Mouse (Mus musculus) liver, embryonic 12.5 days (tissue): ENCODE results near the gene Pyroxd1. TPM values are rescaled to one million over a fixed set of nuclear protein-coding genes. Genes with fewer than 3 reads are reported as not detected.
"Not testable (repeated sequence)": the region's sequence is repeated elsewhere in the genome, so short reads cannot be mapped to it uniquely, and the experiment has no call there.

Source experiments
- ATAC-seq: fragments of 200-750 bp; cut with Nextera tagmentation; 2 replicates; pipeline ENCODE4 v1.8.0; 2017; ENCODE audit warnings: moderate number of reproducible peaks, mild to moderate bottlenecking, moderate library complexity
- H3K27ac ChIP-seq: fragments of 300-500 bp; sonication (generic); 2 replicates; pipeline ENCODE4 v1.5.1; 2016; ENCODE audit warnings: mild to moderate bottlenecking
- H3K27me3 ChIP-seq: fragments of 300-500 bp; sonication (generic); replicated peaks from 2 replicates; pipeline ENCODE4 v1.6.1; 2016; ENCODE audit warnings: mild to moderate bottlenecking, moderate library complexity
- H3K36me3 ChIP-seq: fragments of 300-500 bp; sonication (generic); 2 replicates; pipeline ENCODE4 v1.6.1; 2016; ENCODE audit warnings: mild to moderate bottlenecking, moderate library complexity
- H3K4me1 ChIP-seq: fragments of 300-500 bp; sonication (generic); 2 replicates; pipeline ENCODE4 v1.6.1; 2016
- H3K4me2 ChIP-seq: fragments of 300-500 bp; sonication (generic); 2 replicates; pipeline ENCODE4 v1.6.1; 2016; ENCODE audit warnings: mild to moderate bottlenecking, moderate library complexity
- H3K4me3 ChIP-seq: fragments of 300-500 bp; sonication (generic); 2 replicates; pipeline ENCODE4 v1.5.1; 2016; ENCODE audit warnings: mild to moderate bottlenecking, moderate library complexity
- H3K9ac ChIP-seq: fragments of 300-500 bp; sonication (generic); 2 replicates; pipeline ENCODE4 v1.6.1; 2016; ENCODE audit warnings: mild to moderate bottlenecking, moderate library complexity
- H3K9me3 ChIP-seq: fragments of 300-500 bp; sonication (generic); replicated peaks from 2 replicates; pipeline ENCODE4 v1.6.1; 2016; ENCODE audit warnings: mild to moderate bottlenecking, moderate library complexity
- WGBS: fragments of 180-500 bp; shearing (Covaris S2); methylation state at CpG from one replicate; pipeline ENCODE4 v1.1.7; 2016; ENCODE audit not compliant: insufficient replicate concordance; 5-methylcytosine and 5-hydroxymethylcytosine counted together
- polyA plus RNA-seq: library from polyadenylated mRNA; unstranded; fragments of >200 nt; fragmentation: Nextera tagmentation; extraction: Ambion mirVana; gene quantifications from 2 replicates; pipeline ENCODE4 v1.2.1, GENCODE M21; 2016

The Pyroxd1 gene
- polyA plus RNA-seq, 1 experiment from 2014 or later = 6.9 TPM

- Histone ChIP-seq H3K9me3 (no peaks in the 10 kb centered on the region), H3K4me3 (no peak overlapping the region), H3K9ac (no peak overlapping the region), H3K4me2 (no peak overlapping the region), H3K27ac (no peak overlapping the region), H3K27me3 (0 out of 2 replicates have a peak, but pooled peaks cover 3% of the 10 kb centered on the region), H3K4me1 (peaks cover 23% of the 10 kb centered on the region), H3K36me3 (peaks cover 31% of the 10 kb centered on the region)
- ATAC-seq = no peak
- 74% methylated on average over 11 of the region's 11 CpGs for WGBS
Observed at GRCm38 (mm10) chr6:142347431-142348385, 2.3 kb downstream of the Pyroxd1 start.

GRCm38 (mm10) chr6:142352099-142352498 is 6.6 kb downstream of the Pyroxd1 start:
- not testable (repeated sequence) for H3K4me2 ChIP-seq, H3K27ac ChIP-seq, H3K9ac ChIP-seq, H3K9me3 ChIP-seq, H3K4me3 ChIP-seq, H3K27me3 ChIP-seq
- ATAC-seq = peak; percentile 74
- H3K4me1 ChIP-seq = peaks cover 11% of the 10 kb centered on the region; the same call in 1 of the 2 replicates
- 66% methylated on average over 3 of the region's 3 CpGs for WGBS
- H3K36me3 ChIP-seq = peaks cover 49% of the 10 kb centered on the region

GRCm38 (mm10) chr6:142357106-142357505 is 11.7 kb downstream of the Pyroxd1 start:
- Histone ChIP-seq H3K4me2 (no peak overlapping the region), H3K27ac (no peak overlapping the region), H3K9ac (no peak overlapping the region), H3K36me3 (peaks cover 67% of the 10 kb centered on the region), H3K9me3 (no peaks in the 10 kb centered on the region), H3K4me3 (no peak overlapping the region), H3K4me1 (0 out of 2 replicates have a peak, but pooled peaks cover 4% of the 10 kb centered on the region), H3K27me3 (no peaks in the 10 kb centered on the region)
- no peak for ATAC-seq
- WGBS = 72% methylated on average over 7 of the region's 7 CpGs

DNA sequence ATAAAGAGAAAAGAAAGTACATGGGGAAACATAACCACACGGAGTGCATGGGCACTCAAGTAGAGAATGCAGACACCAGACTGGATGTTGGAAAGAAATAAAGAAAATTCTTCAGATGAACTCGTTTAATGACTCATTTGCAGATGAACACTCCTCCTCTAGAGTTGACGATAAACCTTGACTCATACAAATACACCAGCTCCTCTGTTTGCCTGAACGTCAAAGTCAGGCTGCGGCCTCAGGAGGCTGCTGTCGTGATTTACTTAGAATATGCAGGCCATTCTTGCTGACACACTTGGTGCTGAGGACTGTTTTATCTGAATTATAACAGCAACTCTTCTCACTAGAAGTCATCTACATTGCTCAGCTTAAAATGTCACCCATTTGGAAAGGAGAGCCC is 16.6 kb downstream of the Pyroxd1 start:
- Histone ChIP-seq H3K4me1 (no peaks in the 10 kb centered on the region), H3K9ac (no peak overlapping the region), H3K36me3 (peaks cover 86% of the 10 kb centered on the region), H3K27ac (no peak overlapping the region), H3K9me3 (no peaks in the 10 kb centered on the region), H3K4me2 (no peak overlapping the region), H3K4me3 (no peak overlapping the region), H3K27me3 (no peaks in the 10 kb centered on the region)
- 90% methylated on average over 6 of the region's 6 CpGs for WGBS
- ATAC-seq = no peak

GRCm38 (mm10) chr6:142363019-142363576 is 17.6 kb downstream of the Pyroxd1 start:
- Histone ChIP-seq H3K4me3 (no peak overlapping the region), H3K27me3 (no peaks in the 10 kb centered on the region), H3K36me3 (peaks cover 90% of the 10 kb centered on the region), H3K9ac (no peak overlapping the region), H3K9me3 (no peaks in the 10 kb centered on the region), H3K4me1 (no peaks in the 10 kb centered on the region), H3K27ac (no peak overlapping the region), H3K4me2 (no peak overlapping the region)
- ATAC-seq = no peak
- 70% methylated on average over 9 of the region's 9 CpGs for WGBS

DNA sequence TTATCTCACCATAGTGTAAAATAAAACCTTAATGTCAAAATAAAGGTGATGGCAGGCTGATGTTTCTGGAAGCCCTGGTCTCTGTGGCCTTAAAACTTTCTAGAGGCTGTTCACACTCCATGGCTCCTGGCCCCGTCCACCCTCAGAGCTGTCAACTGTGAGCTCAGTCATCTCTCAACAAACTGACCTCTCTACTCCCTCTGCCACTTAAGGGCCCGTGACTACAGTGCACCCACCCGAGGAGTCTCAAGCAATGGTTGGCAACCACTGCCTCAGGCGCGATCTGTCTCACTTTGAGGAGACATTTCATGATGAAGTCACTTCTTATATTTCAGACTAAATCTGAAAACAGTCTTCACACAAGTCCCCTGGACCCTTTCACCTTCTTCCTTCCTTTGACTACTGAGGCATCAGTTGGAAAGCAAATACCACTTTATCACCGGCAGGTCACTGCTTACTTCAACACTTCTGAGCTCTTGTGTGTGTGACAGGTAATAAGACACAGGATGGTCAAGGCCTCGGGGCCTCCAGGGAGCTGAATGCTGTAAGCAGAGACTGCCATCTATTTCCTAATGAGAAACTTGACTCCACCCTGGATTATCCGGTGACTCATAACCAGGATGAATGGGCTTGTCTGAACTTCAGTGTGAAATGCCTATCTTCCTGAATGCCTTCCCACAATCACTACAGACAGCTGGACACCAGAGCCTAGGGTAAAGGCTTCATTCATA is 20.5 kb downstream of the Pyroxd1 start:
- no peak overlapping the region for H3K9ac ChIP-seq
- H3K4me2 ChIP-seq = no peak overlapping the region
- H3K4me1 ChIP-seq = no peaks in the 10 kb centered on the region
- no peak overlapping the region for H3K27ac ChIP-seq
- H3K36me3 ChIP-seq = peaks cover 91% of the 10 kb centered on the region
- H3K4me3 ChIP-seq = no peak overlapping the region
- 78% methylated on average over 8 of the region's 8 CpGs for WGBS
- no peaks in the 10 kb centered on the region for H3K9me3 ChIP-seq
- ATAC-seq = no peak
- no peaks in the 10 kb centered on the region for H3K27me3 ChIP-seq

GRCm38 (mm10) chr6:142366473-142367018 is 21.1 kb downstream of the Pyroxd1 start:
- H3K27me3 ChIP-seq = no peaks in the 10 kb centered on the region
- no peak for ATAC-seq
- H3K4me2 ChIP-seq = no peak overlapping the region
- no peak overlapping the region for H3K9ac ChIP-seq
- WGBS = 79% methylated on average over 10 of the region's 10 CpGs
- H3K27ac ChIP-seq = no peak overlapping the region
- peaks cover 90% of the 10 kb centered on the region for H3K36me3 ChIP-seq
- no peak overlapping the region for H3K4me3 ChIP-seq
- H3K9me3 ChIP-seq = no peaks in the 10 kb centered on the region
- H3K4me1 ChIP-seq = no peaks in the 10 kb centered on the region

- Histone ChIP-seq H3K9ac (no peak overlapping the region), H3K9me3 (no peaks in the 10 kb centered on the region), H3K36me3 (peaks cover 91% of the 10 kb centered on the region), H3K4me1 (no peaks in the 10 kb centered on the region), H3K4me2 (no peak overlapping the region), H3K27ac (no peak overlapping the region), H3K27me3 (no peaks in the 10 kb centered on the region), H3K4me3 (no peak overlapping the region)
- ATAC-seq = no peak
- WGBS = 84% methylated on average over 3 of the region's 3 CpGs
Observed at GRCm38 (mm10) chr6:142367565-142367964, 22.1 kb downstream of the Pyroxd1 start.

- H3K27ac ChIP-seq = no peak overlapping the region
- WGBS = 80% methylated on average over 3 of the region's 3 CpGs
- H3K4me2 ChIP-seq = no peak overlapping the region
- H3K9ac ChIP-seq = no peak overlapping the region
- ATAC-seq = no peak
- peaks cover 92% of the 10 kb centered on the region for H3K36me3 ChIP-seq
- no peaks in the 10 kb centered on the region for H3K4me1 ChIP-seq
- H3K9me3 ChIP-seq = no peaks in the 10 kb centered on the region
- H3K27me3 ChIP-seq = no peaks in the 10 kb centered on the region
- H3K4me3 ChIP-seq = no peak overlapping the region
Observed at GRCm38 (mm10) chr6:142369568-142369967, 24.1 kb downstream of the Pyroxd1 start.

DNA sequence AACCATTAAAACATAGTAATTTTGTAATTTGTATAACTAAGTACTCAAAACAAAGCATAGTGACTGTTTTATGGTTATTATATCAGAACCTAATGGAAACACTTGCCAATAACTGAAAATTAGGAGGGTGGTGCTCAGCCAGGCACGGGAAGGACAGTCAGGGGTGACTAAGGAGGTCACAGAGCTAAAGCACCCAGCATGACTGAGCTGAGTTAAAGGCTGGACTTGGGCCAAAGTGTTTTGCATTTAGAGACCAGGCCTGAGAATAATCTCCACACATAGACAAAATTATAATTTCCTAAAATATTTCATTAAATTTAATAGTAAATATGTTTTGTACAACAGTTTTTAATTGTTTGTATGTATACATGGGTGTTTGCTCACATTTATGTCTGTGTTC is 31.6 kb downstream of the Pyroxd1 start:
- ATAC-seq = no peak
- no peak overlapping the region for H3K4me2 ChIP-seq
- 74% methylated on average over 1 of the region's 1 CpGs for WGBS
- H3K36me3 ChIP-seq = peaks cover 73% of the 10 kb centered on the region
- H3K9me3 ChIP-seq = no peaks in the 10 kb centered on the region
- H3K4me3 ChIP-seq = no peak overlapping the region
- H3K9ac ChIP-seq = no peak overlapping the region
- H3K27ac ChIP-seq = no peak overlapping the region
- no peaks in the 10 kb centered on the region for H3K4me1 ChIP-seq
- H3K27me3 ChIP-seq = no peaks in the 10 kb centered on the region

DNA sequence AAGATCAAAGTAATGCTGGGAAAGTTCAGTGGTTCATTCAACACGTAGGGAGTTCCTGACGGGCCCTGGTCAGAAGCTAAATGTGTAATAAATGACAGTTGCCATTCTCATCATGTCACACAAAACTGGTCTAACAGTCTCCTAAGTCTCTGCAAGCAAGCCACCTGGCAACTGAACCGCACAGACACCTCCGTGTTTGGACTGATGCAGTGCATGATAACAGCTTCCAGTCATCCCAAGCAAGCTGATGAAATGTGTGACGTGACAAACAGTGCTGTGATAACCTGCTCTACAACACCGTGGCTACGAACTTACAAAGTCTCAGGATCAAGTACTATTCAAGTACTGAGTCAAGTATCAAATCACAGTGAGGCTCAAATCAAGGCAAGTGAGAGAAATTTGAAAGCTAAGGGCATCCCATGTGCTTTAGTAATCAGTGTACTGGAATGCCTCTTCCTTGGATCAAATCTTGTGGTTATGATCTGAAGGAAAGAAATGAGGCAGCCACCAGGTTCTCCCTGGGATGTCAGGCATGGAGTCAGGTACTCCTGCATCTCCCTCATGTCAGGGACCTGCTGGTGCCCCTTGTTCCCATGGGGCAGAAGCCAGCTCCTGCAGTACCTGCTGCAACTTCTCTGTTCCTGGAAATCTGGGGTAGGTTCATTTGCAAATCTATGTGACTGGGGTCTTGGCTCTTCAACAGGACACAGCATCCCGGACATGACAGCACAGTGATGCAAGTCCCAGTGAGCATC is 33.3 kb downstream of the Pyroxd1 start:
- no peak overlapping the region for H3K9ac ChIP-seq
- H3K27me3 ChIP-seq = no peaks in the 10 kb centered on the region
- 79% methylated on average over 8 of the region's 8 CpGs for WGBS
- H3K27ac ChIP-seq = no peak overlapping the region
- no peaks in the 10 kb centered on the region for H3K4me1 ChIP-seq
- no peak overlapping the region for H3K4me2 ChIP-seq
- no peak overlapping the region for H3K4me3 ChIP-seq
- H3K36me3 ChIP-seq = peaks cover 61% of the 10 kb centered on the region
- H3K9me3 ChIP-seq = no peaks in the 10 kb centered on the region
- ATAC-seq = no peak
